Mouse (Mus musculus) 3T3-L1 (cell line): ENCODE measurements around the gene Slc38a8.

ENCODE experiments used
- DNase-seq: peaks from one replicate; pipeline ENCODE4 v3.0.0-alpha.2; 2015; ENCODE audit warnings: low read depth, low spot score

The Slc38a8 gene

DNA sequence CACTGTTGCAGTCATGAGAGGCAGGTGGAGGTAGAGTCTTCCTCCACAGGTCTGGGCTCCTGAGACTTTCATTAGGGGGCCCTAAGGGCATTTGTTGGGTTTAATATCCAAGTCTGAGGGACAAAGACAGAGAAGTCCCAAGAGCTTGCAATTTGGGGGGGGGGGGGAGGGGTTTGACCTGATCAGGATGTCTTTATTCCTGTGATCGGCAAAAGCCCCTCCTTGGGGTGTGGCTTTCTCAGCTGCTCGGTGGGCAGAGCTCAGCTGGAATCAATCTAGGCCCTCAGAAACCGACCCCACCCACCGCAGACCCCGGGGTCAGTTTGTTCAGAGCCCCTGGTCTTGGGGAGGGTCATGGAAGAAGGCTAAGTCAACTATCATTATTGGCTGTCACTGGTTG lies at the start of gene Slc38a8:
TSS of gene Slc38a8 (minus strand) at position 101 of the 400 bp plus-strand sequence.
- no peak for DNase-seq

DNA sequence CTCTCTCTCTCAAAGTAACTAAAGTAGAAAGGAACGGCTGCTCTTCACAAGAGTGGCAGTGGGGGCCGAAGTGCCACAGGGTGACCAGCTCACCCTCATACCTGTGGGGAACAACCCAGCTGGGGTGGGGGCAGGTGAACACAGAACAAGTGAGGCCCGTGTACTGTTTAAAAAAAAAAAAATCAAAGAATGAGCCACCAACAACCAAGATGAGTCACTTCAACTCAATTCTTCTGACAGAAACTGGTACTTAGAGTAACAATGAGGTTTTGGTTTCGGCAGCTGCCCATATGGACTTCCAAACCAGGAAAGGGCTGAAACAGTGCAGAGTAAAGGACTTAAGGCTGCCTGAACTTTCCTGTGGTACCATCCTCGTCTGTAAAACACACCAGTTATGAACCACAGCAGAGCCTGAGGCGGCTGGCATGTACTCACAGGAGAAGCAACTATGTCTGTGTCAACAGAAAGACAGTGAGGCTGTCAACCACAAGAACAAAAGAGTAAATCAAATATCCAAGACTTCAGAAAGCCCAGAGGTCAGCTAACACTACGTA lies 47.1 kb upstream of the Slc38a8 start:
- peak; percentile 28 for DNase-seq

GRCm38 (mm10) chr8:119547019-119547691 lies 45.7 kb upstream of the Slc38a8 start:
- DNase-seq = no peak

DNA sequence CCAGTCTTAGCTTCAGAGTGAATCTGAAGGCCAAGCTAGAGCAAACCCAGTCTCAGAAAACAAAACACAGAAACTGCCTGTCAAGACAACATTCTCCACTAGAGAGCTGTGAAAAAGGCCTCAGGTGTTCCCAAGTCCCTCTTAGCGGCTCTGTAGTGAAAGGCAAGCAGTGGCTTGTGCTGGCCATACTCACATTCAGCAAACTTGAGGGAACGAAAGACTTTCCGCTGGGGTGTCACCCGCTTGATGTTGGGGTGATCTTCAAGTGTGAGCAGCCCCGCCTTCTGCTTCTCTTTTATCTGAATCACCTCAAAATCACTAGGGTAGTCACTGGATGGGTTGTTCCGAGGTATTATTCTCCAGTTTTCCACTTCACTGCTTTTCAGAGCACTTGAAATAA lies 44.3 kb upstream of the Slc38a8 start:
- DNase-seq = no peak

DNA sequence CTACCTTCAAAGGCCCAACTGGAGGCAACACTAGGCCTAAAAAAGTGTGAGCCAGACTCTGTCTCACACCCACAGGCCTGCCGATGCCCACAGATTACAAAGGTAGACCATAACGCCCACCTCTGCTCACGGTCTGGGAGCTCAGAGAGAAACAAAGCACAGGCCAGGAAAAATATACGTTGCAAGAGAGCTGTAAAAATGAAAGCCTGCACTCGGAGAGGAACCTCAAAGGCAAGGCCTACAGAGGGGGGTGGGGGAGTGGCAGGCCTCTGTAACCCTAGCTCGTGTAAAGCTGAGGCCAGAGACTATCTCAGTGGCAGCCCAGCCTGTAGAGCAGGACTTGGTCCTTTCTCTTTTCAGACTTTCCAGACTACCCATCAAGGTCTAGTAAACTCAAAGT lies 43.7 kb upstream of the Slc38a8 start:
- no peak for DNase-seq

GRCm38 (mm10) chr8:119544606-119545005 lies 43.1 kb upstream of the Slc38a8 start:
- no peak for DNase-seq

GRCm38 (mm10) chr8:119531973-119532372 lies 30.5 kb upstream of the Slc38a8 start:
- DNase-seq = no peak

GRCm38 (mm10) chr8:119531397-119531796 lies 29.9 kb upstream of the Slc38a8 start:
- no peak for DNase-seq

GRCm38 (mm10) chr8:119530937-119531336 lies 29.4 kb upstream of the Slc38a8 start:
- DNase-seq = no peak

DNA sequence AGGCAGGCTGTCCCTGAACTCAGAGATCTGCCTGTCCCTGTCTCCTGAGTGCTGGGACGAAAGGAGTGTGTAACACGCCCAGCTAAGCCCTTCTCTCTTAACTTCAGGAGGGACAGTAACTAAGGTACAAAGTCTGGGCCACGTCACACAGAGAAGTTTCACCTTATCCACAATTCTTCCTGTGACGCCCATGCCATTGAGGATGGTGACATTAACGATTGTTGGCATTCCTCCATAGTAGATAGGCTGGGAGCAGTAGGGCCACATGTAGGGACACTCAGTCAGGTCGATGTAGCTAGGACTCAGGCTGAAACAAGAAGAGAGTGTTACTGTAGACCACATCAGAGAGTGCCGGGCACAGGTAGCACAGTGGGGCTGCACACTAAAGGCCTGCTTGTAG lies 27.3 kb upstream of the Slc38a8 start:
- DNase-seq = no peak

DNA sequence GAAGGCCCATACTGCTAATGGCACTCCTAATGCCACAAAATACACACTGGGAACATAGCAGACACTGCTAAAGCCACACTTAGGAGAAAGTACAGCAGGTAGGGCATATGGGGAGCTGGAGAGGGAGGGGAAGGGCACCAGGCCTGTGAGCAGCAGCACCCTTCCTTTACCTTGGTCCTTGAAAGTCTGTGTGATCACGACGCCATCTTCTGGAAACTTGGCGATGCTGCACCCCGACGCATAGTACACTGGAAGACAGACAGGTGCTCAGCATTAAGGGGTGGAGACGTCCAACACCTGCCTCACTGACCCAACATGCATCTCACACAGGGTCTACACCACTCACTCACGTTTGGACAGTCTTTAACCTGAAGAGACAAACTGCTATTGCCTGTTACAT lies 18.6 kb upstream of the Slc38a8 start:
- DNase-seq = no peak

GRCm38 (mm10) chr8:119516674-119517073 lies 15.2 kb upstream of the Slc38a8 start:
- DNase-seq = no peak

GRCm38 (mm10) chr8:119515767-119516166 lies 14.3 kb upstream of the Slc38a8 start:
- no peak for DNase-seq

- no peak for DNase-seq
Observed at GRCm38 (mm10) chr8:119514940-119515339, 13.4 kb upstream of the Slc38a8 start.

DNA sequence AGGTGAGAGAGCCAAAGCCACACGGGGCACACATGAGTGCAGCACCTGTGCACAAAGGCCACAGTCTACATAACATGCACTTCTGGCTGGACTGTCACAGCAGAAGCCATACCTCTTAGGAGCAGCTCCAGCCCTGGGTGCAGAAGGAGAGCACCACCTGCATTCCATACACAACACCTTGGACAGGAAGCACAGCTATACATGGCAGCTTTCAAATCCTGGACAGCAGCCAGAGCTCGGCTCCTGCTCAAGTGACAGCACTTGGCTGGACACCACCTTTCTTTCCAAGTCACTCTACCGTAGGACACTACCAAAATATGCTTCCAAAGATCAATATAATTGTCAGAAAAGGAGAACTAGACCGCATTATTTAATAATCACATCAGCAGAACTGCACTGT lies 11.9 kb upstream of the Slc38a8 start:
- no peak for DNase-seq

- no peak for DNase-seq
Observed at GRCm38 (mm10) chr8:119511722-119512121, 10.2 kb upstream of the Slc38a8 start.

- DNase-seq = no peak
Observed at GRCm38 (mm10) chr8:119510471-119510870, 9.0 kb upstream of the Slc38a8 start.

GRCm38 (mm10) chr8:119506106-119506505 lies 4.6 kb upstream of the Slc38a8 start:
- DNase-seq = no peak

- DNase-seq = no peak
Observed at GRCm38 (mm10) chr8:119505488-119505887, 4.0 kb upstream of the Slc38a8 start.

GRCm38 (mm10) chr8:119503191-119503767 lies 1.8 kb upstream of the Slc38a8 start:
- no peak for DNase-seq

- no peak for DNase-seq
Observed at GRCm38 (mm10) chr8:119502111-119502510, 613 bp upstream of the Slc38a8 start.

DNA sequence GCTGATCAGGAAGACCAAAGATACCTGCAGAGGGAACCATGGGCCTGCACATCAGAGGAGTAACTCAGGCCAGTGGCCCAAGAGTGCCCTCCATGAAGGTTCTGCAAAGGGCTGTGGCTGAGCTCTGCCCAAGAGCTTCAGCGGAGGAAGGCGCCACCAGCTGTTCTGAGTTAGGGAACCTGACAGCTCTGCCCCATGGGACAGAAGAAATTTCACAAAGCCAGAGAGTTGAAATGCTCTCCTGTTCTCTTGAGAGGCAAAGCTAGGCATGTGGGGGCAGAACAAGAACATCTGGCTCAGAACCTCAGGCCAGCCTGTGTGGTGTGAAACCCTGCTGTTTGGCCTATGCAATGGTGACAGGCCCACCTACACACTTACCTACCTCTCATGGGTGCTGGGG lies 1.7 kb downstream of the Slc38a8 start:
- DNase-seq = peak; percentile 51

DNA sequence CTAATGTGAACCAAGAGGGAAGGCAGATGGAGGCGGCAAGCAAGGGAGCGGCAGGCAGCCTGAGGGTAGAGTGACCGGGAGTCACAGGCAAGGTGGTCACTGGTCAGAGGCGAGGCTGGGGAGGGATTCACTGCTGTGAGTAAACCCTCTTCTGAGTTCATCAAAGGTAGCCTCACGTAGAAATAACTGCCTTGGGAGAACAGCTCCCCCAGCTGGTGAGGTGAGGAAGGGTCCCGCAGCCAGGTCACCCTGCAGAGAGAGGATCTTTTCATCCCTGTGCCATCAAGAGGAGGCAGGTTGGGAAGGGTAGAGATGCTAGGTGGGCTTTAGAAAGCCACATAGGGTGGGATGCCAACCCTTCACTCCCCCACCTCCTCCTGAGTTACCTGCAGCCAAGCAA lies 4.7 kb downstream of the Slc38a8 start:
- peak; percentile 33 for DNase-seq
